Mouse (Mus musculus) cerebellum, adult 18-20 months (tissue): Measurements from ENCODE around the gene Rorb.

Source experiments
- DNase-seq, 2 experiments: peaks; one replicate each; pipeline ENCODE4 v3.0.0; 2021

Rorb gene

DNA sequence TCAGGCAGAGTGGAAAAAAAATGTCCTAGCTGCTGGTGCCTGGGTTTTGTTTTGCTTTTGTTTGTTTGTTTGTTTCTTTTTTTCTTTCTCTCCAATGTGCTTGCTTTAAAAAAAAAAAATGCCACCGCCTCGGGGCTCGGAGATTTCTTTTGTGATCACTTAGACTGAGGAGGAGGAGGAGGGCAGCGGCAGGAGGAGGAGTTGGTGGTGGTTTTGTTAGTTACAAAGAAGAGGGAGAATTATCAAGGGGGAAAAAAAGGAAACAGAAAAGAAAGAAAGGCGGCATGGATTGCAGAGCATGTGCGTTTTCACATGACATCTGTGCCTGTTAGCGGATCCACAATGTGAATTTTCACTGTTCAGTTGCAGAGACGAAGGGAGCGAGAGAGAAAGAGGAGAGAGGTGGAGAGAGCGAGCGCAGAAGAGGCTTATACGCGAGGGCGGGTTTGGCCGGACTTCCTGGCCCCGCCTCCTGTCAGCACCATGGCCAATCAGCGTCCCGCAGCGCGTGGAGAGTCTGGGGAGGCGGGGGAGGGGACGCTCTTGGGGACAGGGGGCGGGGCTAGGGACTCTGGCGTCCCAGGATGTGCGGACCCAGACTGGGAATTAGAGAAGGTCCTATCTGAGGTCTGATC lies at the start of gene Rorb:
Rorb (minus strand) TSS at position 404 of the 635 bp plus-strand sequence.
- DNase-seq = peak; percentile 46 to 64

DNA sequence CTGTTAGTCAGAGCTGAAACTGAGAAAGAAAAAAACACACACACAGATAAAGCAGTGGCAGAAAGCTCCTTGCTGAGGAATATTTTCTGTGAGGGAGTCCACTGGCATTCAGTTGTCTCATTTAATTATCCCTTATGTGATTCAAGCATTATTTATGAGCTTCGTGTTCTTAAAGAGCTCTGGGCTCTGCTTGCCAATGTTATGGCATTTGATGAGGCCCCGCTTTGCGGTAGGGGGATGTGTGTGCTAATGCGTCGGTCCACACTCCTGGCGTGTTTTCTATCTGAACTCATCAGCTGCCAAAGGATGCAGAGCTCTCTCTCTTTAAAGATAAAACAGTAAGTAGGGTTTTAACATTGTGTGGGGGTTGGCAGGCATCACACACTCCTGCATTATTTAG lies 37.9 kb upstream of the Rorb start:
- no peak for DNase-seq

DNA sequence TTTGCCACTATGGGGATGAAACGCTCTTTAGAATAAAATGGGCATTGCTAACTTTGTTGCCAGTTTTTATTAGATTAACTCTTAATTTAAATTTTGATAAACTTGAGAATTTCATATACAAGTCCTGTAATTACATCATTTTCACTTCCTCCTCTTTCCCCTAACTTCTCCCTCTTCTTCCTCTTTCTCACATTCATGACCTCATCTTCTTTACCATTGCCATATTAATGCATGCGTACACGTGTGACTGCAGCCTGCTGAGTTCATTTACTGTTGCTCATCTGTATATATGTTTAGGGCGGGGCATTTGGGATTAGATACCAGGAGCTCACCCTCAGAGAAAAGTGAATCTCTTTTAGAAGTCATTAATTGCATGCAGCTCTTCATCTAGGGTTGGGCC lies 33.5 kb upstream of the Rorb start:
- no peak for DNase-seq

DNA sequence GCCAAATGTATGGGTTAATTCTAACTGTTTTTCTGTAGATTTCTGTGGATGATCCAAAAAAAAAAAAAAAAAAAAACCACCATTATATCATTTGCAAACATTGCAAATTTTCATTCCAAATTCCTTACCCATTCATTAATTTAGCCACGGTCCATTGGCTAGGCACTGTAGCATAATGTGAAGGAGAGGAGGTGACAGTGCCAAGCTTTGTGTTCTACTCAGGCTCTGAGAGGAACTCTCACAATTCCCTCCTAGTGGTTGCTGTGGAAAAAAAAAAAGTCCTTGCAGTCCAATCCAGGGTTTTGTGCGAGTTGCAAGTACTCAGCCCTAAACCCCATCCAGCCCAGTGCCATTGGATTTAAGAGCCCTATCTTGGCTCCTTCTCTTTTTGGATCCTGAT lies 25.9 kb upstream of the Rorb start:
- no peak for DNase-seq

DNA sequence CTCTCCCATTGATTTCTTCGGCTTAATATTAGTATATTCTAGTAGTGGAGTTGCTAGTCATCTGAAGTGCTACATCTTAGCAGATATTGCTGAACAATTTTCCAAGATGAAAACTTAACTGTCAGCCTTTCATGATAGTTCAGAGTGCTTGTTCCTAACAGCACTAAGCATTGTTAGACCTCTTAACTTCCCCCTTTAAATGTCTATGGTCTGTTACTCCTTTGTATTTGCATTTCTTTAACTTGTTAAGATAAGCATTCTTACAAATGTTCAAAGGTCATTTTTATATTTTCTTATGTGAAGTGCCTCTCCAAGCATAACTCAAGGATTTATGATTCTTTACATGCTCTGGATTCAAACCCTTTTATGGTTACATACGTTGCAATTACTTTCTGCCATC lies 24.8 kb upstream of the Rorb start:
- DNase-seq = no peak

DNA sequence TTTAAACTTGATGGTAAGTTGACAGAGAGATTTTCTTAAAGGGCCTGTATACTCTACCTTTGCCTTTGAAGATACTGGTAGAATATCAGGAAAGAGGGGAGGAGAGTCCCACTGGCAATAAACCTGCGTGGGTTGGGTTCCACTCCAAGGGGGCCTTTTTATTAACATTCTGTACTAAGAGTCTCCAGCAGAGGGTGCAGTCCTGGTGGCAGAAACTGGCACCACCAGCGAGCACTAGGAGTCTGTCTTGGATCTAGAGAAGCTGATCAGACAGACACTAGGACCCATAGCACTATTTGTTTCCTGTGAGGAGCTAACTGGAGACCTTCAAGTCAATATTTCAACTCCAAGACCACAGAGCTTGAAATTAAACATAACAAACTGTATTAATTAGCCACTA lies 11.3 kb upstream of the Rorb start:
- DNase-seq = no peak

DNA sequence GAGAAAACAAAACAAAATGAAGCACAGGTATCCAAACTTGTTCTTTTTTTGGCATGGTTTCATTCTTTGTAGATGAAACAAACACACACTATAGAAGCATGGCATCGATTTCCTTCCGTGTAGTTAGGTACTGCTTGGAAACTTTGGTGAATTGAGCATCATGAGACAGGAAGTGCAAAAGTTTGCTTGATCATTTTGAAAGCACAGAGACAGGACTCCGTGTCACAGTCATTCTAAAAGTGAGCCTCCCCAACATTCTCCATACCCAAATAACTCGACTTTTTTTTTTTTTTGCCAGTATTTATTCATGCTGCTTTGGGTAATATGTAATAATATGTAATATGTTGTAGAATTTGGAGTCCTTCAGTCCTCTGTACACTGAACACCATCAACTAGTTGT lies 1.2 kb upstream of the Rorb start:
- DNase-seq = no peak

DNA sequence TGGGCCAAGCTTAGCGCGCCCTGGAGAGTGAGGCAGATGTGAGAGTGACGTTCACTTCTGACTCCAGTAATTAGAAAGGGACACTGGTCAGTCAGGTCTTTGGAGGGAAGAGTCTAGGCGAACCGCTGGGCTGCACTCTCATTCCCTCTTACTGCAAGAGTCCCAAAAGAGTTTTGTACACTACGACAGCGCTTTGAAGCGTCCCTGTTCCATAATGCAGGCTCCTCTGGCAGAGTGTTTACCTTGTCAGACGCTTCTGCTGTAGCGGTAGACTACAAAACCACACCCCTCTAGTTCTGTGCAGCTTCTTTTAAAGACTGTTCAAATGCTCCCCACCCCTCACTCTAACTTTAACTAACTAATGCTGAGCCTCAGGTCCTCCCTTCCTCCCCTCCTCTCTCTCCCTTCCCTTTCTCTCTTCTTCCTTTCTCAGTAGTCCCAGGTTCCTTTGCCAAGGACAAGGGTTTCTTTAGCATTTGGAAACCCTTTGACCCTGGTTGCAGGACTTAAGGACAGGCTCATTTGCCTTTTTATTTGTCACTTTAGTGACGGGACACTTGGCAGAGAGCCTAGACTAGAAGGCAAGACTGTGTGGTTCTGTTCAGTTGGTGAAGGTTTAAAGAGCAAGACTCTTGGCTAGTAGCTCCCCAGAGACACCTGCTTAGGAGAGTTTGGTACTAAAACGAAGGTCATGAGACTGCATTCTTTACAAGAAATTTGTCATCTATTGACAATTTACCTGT lies 603 bp upstream of the Rorb start:
- no peak for DNase-seq

DNA sequence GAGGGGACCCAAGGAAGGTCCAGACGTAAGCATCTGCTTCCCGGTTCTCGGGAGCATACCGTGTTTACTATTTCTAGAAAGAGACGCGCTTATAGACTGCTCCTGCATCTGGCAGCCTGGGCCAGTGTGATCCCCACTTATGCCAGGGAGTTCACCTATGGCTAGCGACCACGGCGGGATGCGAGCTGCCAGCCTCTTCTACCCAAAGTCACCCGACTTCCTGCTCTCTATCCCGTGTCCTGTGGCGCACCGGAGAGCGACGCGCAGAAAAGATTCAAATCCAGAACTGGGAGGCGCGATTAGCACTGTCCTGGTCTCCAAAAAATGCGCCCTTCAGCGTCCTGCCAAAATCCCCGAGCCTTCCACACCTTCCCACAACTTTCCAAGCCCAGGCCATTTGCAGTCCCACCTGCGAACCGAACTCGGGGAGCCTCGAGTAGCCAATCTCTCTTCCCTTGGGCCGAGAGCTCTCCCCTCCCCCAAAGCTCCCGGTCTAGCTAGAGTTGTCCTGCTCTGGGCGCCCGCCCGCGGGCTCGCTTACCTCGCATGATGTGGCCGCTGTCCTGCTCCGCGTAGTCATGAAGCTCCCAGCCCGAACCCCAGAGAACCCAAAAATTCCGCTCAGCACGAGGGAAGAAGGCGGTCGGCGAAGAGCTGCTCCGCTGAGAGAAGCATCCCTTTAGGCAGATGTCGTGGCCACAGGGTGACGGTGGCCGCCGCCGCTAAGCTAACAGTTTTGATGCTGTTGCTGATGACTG lies 806 bp downstream of the Rorb start:
- peak; percentile 11 to 26 for DNase-seq

DNA sequence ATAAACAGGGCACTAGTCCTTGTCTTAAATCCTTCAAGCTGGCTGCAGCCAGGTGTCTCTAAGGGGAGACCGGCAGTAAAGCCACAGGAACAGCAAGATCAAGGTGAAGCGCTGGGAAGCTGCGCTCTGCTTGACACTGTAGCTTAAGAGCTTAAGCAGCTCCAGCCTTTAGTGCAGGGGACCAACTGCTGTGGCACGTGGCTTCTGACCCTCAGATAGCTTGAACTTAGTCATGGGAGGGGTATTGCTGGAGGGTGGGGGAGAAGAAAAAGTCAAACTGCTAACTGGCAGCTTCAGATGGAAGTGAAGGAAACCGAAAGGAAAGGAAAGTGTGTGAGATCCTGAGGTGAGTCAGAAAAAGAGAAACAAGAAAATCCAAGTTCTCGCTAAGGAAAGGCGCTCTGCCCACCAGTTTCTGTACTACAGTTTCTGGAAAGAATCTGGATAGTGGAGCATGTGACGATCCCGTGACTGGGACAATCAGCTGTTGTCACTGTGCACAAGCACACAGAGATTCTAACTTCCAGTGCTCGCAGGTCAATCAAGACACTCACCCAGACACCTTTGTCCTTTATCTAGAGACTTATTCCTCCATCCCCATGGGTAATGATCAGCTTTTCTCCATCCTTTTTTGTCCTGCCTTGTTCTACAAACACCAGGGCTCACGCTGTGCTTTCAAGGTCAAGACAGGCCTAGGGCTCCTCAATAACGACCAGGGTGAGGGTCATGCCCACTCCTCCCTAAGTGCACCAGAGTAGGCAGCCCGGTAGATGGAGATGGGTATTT lies 2.2 kb downstream of the Rorb start:
- DNase-seq = no peak

DNA sequence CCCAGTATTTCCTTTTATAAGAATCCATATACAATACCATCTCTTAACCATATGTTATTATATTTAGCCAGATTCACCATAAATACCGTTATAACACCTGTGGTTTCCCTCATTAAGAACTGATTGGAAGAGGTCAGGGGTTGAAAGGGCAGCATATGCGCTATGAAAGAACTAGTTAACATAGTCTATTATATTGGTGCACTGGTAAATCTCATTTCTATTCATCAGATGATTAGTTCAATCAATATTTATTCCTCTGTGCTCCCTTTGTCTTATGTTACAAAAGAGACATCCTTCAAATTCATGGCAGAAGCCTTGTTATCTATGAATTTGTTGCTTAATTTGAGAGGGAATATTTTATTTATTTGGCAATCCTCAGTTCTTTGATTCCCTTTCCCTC lies 6.4 kb downstream of the Rorb start:
- DNase-seq = no peak

DNA sequence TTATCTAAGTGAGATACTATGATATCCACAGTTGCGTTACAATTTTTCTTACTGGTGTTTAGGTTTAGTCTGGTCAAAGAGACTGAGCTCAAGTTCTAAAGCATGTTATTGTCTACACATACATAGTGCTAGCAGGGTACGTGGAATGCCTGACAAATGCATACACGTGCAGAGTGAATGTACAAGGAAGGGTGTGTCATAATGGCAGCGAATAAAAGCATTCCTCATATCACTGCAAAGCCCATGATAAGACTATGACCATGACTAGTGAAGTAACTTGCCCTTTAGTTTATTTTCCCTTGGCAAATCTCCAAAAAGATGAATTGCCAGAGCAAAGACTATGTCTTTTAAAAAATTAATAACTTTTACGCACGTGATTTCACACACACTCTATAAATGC lies 13.8 kb downstream of the Rorb start:
- DNase-seq = no peak

DNA sequence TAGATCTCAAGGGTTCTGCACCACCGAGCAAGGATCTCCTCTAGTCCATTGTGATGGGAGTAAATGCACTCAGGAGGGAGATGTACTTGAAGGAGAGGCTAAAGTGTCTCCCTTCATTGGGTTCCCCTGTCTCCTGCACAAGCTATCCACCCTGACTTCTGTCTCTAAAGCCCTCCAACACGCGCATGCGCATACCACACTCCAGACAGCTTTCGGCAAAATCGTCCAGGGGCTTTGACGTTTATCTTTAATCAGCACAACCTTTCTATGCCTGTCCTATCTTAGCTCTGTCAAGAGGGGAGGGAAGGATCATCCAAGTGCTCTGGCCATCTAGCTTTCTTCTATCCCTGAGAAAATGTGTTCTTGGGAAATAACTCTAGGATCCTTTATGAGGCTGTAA lies 21.6 kb downstream of the Rorb start:
- DNase-seq = no peak

DNA sequence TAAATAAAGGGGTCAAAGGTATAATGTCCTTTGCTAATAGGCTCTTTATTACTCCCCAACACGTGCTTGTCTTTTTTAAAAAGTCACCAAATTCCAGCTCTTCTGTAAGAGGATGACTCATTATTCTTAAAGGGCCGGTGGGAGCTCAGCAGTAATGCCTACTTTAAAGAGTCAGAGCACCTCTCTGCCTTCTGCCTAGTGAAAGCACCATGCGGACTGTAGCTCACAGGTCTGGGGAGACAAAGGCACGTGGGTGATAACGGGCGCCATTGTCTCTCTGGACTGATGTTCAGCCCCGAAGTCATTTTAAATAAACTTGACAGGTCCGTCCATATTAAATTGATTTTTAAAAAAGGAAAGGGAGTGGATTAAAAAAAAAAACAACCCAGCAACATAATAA lies 33.1 kb downstream of the Rorb start:
- no peak for DNase-seq

DNA sequence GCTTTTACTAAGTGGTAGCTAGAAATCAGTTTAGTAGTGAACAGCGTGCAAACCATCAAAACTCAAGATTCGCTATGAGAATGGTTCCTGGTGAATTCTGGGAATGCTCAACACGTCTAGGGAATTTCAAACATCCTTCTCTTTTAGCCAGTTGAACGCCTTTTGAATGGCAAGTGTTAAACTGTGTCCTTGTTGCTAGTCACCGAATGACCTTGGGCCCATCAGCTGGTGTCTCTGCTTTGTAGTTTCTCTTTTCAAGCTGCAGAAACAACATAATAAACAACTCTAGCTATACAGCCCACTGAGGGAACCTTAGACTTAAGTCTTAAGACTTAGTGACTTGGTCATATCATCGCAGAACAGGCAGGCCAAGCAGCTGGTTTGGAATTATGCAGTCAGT lies 36.2 kb downstream of the Rorb start:
- no peak for DNase-seq

DNA sequence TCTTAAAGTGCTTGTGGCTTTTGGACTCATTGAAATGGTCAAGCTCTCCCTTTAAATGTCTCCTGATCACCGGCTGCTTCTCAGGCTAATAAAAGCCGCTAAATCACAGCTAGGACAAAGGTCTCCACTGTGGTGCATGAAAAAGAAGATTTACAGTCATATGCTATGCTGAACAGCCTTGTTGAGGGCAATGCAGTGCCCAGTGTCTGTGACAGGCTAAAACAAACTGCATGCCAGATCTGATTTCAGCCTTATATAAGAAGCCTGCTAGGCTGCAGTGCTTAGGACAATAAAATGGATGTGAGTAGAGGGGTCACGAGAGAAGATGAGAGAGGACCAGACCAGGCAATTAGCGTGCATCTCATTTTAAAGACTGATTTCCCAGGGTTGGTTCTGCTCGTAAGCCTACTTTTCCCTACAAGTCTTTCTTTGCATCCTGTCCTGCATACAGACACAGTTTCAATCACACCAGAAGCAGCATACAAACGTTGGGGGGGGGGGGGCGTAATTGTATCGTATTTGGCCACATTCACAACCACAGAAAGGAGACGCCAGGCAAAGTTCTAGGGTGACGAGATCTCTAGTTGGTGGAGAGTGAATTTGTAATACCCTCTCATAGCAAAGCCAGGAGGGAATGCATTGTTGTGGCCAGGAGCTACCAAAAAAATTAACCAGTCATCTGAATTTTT lies 52.1 kb downstream of the Rorb start:
- no peak for DNase-seq

DNA sequence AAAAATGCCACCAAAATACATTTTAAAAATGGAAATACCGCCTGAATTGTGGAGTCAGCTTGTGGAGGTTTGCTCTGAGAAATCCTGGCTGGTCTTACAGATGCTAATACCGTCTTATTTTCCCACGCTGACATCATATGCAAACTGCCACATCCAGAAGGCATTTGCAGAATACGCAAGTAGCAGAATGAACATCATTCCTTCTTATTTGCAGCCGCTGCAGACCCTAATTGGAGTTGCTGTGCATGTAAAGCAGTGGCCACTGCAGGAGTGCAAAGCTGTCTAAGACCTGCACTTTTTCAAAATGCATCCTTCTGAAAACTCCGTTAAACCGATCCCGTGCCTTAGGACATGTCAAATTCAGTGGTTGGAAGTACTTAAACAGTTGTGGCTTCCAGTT lies 52.8 kb downstream of the Rorb start:
- DNase-seq = no peak

DNA sequence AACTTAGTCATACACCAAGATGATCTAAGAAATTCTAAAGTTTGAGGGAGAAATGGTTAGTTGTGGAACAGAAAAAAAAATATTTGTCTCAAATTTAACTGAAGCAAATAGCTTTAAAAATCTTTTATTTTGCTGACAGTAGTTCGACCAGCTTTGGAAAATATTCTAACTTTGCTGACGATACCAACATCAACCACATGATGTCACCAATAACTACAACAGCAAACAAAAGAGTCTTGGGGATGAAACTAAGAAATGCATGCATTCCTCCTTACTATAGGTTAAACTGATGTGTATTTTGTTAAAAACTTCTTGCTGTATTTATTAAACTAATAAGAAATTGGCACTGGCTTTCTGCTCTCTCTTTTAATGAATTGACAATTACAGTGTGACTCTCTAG lies 67.9 kb downstream of the Rorb start:
- DNase-seq = no peak

DNA sequence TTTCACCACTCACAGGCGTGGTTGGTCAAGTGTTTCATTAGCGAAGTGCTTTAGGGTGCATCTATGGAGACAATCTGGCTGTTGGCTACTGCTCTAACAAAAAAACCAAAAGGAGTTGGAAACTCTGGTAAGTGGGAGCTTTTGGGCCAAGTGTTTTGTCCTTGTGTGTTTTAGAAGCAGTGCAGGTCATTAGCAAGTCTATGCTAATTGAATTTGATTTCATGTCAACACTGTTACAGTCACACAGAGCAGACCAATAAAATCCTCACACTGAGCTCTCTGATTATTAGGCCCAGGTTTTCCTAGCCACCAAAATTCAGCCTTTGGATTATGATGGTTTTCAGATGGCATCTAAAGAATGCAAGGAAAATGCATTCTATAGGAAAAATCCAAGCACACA lies 70.2 kb downstream of the Rorb start:
- no peak for DNase-seq

DNA sequence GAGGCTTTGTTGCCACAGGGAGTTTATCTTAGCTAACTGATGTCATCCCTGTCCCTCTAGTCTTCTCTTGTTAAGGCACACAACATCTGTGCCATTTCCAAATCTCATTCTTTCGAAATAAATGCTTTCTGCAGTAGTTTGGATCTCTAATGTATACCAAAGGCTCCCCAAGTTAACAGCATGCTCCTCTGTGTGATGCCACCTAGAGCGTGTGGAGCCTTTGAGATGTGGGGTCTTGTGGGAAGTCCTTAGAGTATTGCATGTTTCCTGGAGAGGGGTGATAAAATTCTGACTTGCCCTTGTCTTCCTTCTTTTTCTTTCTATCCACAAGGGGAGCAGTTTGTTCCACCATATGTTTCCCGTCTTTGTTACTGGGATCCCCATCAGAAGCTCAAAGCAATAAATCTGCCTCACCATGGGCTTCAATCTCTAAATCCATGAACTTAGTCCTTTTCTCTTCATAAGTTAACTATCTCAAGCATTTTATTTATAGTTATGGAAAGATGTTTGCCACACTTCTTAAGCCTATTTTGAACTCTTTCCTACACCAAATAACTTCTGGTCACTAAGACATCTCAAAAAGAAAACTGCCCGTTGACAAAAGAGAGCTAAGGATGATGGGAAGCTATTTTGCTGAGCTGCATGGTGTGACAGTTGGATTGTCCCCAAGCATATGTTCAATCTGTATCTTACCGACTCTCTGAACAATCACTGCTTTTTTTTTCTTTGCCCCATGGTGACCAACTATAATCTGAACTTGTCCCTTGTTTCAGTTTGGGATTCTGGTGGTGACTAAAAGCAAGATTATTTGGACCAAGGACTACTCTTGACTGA lies 76.3 kb downstream of the Rorb start:
- no peak for DNase-seq

DNA sequence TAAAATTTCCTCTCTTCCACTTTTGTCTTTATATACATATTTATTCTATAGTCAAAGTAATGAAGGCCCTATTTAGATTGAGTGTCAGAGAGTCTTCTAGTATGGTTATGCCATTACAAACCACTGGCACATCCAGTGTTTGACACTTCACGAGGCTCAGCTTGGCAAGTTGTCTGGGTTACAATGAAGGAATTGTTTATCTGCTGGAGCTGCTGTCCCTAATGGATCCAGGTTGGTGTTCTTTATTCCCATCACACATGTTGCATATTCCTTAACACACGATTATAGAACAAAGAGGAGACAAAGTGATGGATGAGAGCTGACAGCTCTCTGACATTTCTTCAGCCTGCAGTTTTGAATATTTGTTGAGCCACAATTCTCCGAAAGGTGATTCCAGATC lies 77.0 kb downstream of the Rorb start:
- no peak for DNase-seq

DNA sequence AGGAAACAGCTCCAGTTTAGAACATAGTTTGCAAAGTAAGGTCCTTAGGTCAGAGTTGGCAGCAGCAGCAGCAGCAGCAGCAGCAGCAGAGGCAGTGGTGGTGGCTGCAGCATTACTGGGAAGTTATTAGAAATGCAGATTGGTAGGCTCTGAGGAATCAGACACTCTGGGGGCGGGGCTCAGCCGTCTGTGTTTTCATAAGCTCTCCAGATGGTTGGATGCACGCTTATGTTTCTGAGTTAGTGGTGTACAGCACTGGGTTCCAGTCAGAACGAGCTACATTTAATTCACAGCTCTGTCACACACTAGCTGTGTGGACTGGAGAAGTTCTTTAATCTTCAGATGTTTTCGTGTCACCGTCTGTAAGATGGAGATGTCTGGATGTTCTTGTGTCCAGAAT lies 105.9 kb downstream of the Rorb start:
- no peak for DNase-seq
